Mouse (Mus musculus) cerebellum, adult 9-11 months (tissue): ENCODE measurements around the gene Anxa11.
"Not testable (repeated sequence)": the region's sequence is repeated elsewhere in the genome, so short reads cannot be mapped to it uniquely, and the experiment has no call there.

Experiments
- DNase-seq: peaks from one replicate; pipeline ENCODE4 v3.0.0; 2022

The Anxa11 gene

DNA sequence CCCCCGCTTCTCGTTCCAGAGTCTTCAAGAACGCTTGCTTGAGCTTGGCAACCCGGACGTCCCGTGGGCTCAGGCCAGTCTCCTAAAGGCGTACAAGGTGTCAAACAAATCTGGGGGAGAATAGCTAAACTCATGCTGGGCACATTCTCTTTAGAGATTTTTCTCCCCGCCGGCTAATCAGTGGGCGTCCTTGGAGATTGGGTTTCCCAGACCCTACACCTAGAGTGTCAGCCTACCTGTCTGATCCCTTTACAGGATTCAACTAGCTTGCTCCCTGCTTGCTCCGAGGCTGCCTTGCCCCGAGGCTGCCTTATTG is 690 bp downstream of the Anxa11 start:
- no peak for DNase-seq

DNA sequence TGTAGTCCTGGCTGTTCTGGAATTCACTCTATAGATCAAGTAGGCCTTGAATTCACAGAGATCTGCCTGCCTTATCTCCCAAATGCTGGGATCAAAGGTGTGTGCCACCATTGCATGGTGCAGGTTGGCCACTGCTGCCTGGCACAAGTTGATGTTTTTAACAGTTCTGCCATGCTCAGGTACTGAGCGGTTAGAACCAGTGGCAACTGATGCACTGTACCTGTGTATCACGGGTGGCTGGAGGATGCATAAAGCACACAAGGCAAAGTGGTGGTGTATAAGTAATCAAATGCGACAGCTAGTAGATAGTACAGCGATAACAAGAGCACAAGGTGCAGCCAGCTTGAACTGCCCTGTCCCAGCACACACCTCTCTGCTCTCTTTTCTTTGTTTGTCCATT is 2.4 kb downstream of the Anxa11 start:
- DNase-seq, result no peak

GRCm38 (mm10) chr14:25845832-25846383 is 4.0 kb downstream of the Anxa11 start:
- DNase-seq, result no peak

GRCm38 (mm10) chr14:25846516-25846915 is 4.6 kb downstream of the Anxa11 start:
- DNase-seq, result no peak

- DNase-seq, result no peak
Measured at GRCm38 (mm10) chr14:25847660-25848059, 5.7 kb downstream of the Anxa11 start.

DNA sequence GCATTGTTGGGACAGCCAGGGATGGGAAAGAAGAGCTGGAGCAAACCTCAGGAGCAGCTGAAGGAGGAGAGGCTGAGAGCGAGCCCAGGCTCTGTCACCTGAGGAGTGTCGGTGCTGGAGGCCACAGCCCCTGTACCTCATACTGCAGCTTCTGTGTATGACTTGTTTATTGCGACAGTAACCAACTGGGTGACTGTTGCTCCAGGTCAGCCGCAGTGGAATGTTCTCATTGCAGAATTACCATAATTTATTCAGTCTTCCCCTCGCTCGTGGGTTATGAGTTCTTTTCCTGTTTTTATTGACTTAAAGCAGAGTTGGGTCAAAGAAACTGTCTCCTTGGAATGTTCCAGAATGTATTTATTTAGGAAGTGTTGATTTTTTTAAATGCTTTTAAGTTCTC is 6.3 kb downstream of the Anxa11 start:
- no peak for DNase-seq

DNA sequence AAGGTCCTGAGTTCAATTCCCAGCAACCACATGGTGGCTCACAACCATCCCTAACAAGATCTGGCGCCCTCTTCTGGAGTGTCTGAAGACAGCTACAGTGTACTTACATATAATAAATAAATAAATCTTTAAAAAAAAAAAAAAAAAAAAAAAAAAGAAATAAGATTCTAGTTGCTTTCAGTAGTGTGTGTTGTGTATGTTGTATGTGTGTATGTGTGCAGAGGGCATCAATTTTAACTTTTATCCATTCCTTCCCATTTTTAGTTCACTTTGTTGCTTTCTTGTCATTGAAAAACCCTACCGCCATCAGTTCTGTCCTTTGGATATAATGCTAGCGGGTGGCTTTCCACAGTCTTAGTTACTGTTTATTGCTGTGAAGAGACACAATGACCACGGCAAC is 6.8 kb downstream of the Anxa11 start:
- DNase-seq, result not testable (repeated sequence)

- no peak for DNase-seq
Measured at GRCm38 (mm10) chr14:25850433-25850832, 8.5 kb downstream of the Anxa11 start.

GRCm38 (mm10) chr14:25851189-25851588 is 9.2 kb downstream of the Anxa11 start:
- DNase-seq, result no peak

DNA sequence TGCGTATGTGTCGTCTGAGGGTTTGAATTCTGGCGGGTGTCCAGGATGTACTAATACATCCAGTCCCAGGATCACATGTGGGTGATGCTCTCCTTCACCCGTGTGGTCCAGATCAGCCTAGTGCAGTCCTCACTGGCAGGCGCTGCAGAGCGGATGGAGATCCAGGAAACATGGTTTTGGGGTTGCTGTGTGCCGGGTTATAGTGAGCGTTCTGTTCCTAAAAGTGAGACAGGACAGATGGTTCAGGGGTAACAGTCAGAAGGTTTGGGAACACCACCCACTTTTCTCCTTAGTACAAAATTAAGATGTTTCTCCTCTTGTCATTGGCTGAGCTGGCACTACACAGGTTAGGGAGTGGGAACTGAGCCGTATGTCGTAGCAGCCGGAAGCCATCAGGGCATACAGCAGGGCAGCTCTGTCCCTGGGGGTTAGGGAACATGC is 10.2 kb downstream of the Anxa11 start:
- no peak for DNase-seq

DNA sequence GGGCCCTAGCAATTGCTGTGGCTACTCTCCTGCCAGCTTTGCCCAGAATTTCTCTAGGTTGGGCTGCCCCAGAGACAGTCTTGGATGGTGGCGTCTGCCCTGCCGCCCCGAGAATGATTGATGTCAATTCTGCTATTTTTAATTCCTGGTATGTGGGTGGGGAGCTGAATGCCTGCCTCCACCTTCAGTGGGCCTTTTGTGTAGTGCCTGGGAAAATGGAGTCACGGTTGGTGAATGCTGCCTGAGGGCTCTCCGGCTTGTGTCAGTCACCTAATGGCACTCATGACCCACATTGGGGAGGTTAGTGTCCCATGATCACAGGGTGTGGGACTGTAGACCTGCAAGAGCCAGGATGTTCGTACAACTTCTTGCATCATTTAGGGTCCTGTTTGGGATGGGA is 11.3 kb downstream of the Anxa11 start:
- DNase-seq, result no peak

- DNase-seq, result no peak
Measured at GRCm38 (mm10) chr14:25853717-25854452, 11.9 kb downstream of the Anxa11 start.

DNA sequence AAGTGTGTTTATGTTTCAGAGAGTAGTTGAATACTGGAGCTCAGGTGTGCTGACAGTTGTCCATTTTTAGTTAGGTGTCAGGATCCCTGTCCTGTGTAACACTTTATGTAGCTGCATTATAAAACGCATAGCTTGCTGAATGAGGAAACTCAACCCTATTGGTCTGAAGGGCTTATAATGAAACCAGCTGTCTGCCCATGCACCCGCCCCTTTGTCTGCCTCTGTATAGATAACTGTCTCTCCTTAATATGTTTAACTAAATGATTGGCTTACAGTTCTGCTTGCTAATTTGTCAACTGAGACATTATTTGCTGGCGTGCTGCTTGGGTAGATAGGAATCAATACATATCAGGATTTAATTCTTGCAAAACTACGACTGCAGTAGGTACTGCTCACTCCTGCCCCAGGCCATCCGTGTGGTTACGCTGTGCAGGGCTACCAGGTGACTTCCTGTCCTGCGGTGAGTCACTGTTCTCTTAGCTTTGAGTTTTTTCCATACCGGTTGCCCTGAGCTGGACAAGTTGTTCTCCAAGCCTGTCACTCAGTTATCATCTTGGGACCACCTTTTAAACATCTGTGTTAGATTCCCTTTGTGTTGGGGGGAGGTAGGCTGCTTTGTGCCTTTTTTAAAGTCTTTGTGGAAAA is 13.4 kb downstream of the Anxa11 start:
- DNase-seq, result no peak

GRCm38 (mm10) chr14:25857168-25857621 is 15.2 kb downstream of the Anxa11 start:
- no peak for DNase-seq

- no peak for DNase-seq
Measured at GRCm38 (mm10) chr14:25857940-25858339, 16.0 kb downstream of the Anxa11 start.

GRCm38 (mm10) chr14:25861771-25862530 is 20.0 kb downstream of the Anxa11 start:
- DNase-seq, result no peak

- DNase-seq, result no peak
Measured at GRCm38 (mm10) chr14:25863721-25864120, 21.8 kb downstream of the Anxa11 start.

GRCm38 (mm10) chr14:25865251-25865650 is 23.3 kb downstream of the Anxa11 start:
- DNase-seq, result no peak

GRCm38 (mm10) chr14:25866384-25866783 is 24.4 kb downstream of the Anxa11 start:
- DNase-seq, result no peak

DNA sequence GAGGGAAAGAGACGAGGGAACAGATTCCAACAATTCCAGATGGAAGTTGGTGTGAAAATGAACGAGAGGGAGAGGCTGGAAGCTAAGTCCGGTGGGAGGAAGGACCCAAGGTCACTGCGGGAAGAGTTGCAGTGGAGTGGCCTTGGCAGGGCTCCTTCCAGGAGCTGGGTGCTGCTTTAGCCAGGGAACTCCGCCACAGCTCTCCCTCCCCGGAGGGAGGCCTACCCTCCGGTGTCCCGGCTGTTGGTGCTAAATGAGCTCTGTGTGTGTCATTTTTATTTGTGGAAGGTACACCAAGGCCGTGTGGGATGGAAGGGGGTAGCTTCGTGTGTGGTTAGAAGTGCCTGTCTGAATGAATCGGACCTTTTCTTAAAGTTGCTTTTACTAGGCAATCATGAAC is 24.9 kb downstream of the Anxa11 start:
- DNase-seq, result no peak

DNA sequence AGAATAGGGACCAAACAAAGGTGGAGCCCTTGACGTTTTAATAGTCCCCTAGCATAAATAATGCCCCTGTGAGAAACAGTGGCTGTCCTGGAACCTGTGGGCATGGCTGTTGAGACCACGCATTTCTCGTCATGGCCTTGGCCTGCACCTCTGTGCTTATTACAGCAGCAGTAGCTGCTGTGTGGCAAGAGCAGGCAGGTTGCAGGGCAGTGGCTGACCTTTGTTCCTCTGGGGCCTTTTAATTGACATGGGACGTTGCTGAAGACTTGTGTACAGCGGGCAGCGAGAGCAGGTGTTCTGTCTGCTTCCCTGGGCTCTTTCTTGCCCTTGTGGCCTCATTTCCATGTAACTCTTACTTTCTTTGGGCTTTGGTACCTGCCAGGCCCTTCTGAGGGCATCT is 25.9 kb downstream of the Anxa11 start:
- DNase-seq, result no peak

DNA sequence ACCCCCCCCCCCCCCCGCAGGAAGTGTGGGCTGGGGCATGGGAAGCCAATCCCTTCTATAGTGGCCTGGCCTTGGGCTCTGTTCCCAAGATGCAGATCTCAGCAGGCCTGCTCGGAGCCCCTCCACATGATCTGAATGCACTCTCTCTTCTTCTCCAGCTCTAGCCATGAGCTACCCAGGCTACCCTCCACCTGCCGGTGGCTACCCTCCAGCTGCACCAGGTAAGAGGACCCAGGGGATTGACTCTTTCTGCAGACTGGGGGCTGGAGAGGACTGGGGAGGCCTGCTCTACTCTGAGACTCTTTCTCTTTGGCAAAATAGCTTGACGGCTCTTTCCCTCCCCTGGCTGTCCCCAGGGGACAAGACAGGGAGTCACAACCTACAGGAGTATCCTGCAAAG is 26.8 kb downstream of the Anxa11 start:
- no peak for DNase-seq

DNA sequence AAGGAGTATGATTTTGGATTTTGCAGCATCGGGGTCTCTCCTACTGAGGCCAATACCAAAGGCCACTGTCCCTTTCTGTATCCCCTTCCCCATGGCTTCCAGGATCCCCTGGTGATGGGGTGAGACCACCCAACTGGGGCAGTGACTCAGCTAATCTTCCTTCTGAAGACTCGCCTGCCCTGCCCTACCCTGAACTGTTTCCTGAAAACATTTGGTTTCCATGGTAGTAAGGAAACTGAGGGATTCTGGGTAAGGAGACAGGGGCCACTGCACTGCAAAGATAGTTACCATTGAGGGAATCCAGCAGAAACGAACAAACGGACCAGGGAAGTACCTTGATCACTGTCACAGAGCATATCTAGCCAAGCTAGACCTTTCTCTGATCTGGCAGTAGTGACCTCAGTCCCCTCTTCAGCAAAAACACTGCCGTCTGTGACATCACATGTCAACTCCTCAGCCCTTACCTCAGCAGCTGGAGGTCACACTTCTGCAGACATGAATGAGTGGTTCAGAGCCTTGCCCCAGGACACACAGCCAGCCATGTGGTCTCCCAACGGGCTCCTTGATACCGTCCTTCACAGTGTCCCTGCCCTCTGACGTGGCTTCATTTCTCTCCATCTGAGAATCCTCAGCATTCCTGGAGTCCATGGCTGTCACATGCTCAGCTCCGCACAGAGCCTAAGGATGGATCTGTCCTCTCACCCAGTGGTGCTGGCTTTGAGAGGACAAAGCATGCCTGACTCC is 27.4 kb downstream of the Anxa11 start:
- DNase-seq, result no peak
